Mouse (Mus musculus): ENCODE data around the gene Acsl1. TPM values are rescaled to one million over a fixed set of nuclear protein-coding genes. Genes with fewer than 3 reads are reported as not detected.

Acsl1 gene
- polyA plus RNA-seq, 1 experiment from 2014 or later: 48.3 TPM

- Histone ChIP-seq H3K4me3 (ENCODE audit: low read length) (no peak overlapping the region), H3K9ac (ENCODE audit: low read depth, low read length) (no peak overlapping the region), H3K4me2 (ENCODE audit: low read depth, low read length) (no peak overlapping the region), H3K27ac (ENCODE audit: low read length) (no peak overlapping the region), H3K4me1 (ENCODE audit: control insufficient read depth, insufficient read depth, low read length) (no peaks in the 10 kb centered on the region), H3K36me3 (ENCODE audit: control insufficient read depth, insufficient read depth, low read length) (peaks cover 3% of the 10 kb centered on the region; the same call in 1 of the 2 replicates), H3K27me3 (replicated peaks; ENCODE audit: control insufficient read depth, insufficient read depth, low read length) (no peaks in the 10 kb centered on the region), H3K9me3 (ENCODE audit: control insufficient read depth, low read length) (no peaks in the 10 kb centered on the region)
- no peak for ATAC-seq
- WGBS: 81% methylated on average over 9 of the region's 9 CpGs
Observed at GRCm38 (mm10) chr8:46511336-46511735, 40.5 kb downstream of the Acsl1 start.

GRCm38 (mm10) chr8:46512538-46512937 lies 41.7 kb downstream of the Acsl1 start:
- peak; percentile 40; the same call in 1 of the 2 replicates for ATAC-seq
- H3K36me3 ChIP-seq (ENCODE audit: control insufficient read depth, insufficient read depth, low read length): peaks cover 3% of the 10 kb centered on the region; the same call in 1 of the 2 replicates
- no peak overlapping the region for H3K27ac ChIP-seq (ENCODE audit: low read length)
- H3K4me1 ChIP-seq (ENCODE audit: control insufficient read depth, insufficient read depth, low read length): no peaks in the 10 kb centered on the region
- no peak overlapping the region for H3K9ac ChIP-seq (ENCODE audit: low read depth, low read length)
- H3K4me3 ChIP-seq (ENCODE audit: low read length): no peak overlapping the region
- WGBS: 43% methylated on average over 8 of the region's 8 CpGs
- H3K27me3 ChIP-seq (replicated peaks; ENCODE audit: control insufficient read depth, insufficient read depth, low read length): no peaks in the 10 kb centered on the region
- H3K9me3 ChIP-seq (ENCODE audit: control insufficient read depth, low read length): no peaks in the 10 kb centered on the region
- no peak overlapping the region for H3K4me2 ChIP-seq (ENCODE audit: low read depth, low read length)

- H3K4me3 ChIP-seq (ENCODE audit: low read length): no peak overlapping the region
- ATAC-seq: 0 out of 2 replicates have a peak, but pooled peaks have one; percentile 38
- no peaks in the 10 kb centered on the region for H3K27me3 ChIP-seq (replicated peaks; ENCODE audit: control insufficient read depth, insufficient read depth, low read length)
- no peak overlapping the region for H3K27ac ChIP-seq (ENCODE audit: low read length)
- 67% methylated on average over 1 of the region's 1 CpGs for WGBS
- no peak overlapping the region for H3K4me2 ChIP-seq (ENCODE audit: low read depth, low read length)
- H3K4me1 ChIP-seq (ENCODE audit: control insufficient read depth, insufficient read depth, low read length): no peaks in the 10 kb centered on the region
- H3K9ac ChIP-seq (ENCODE audit: low read depth, low read length): no peak overlapping the region
- H3K36me3 ChIP-seq (ENCODE audit: control insufficient read depth, insufficient read depth, low read length): peaks cover 3% of the 10 kb centered on the region; the same call in 1 of the 2 replicates
- no peaks in the 10 kb centered on the region for H3K9me3 ChIP-seq (ENCODE audit: control insufficient read depth, low read length)
Observed at GRCm38 (mm10) chr8:46514027-46514426, 43.2 kb downstream of the Acsl1 start.

- Histone ChIP-seq H3K4me1 (ENCODE audit: control insufficient read depth, insufficient read depth, low read length) (no peaks in the 10 kb centered on the region), H3K4me3 (ENCODE audit: low read length) (no peak overlapping the region), H3K9me3 (ENCODE audit: control insufficient read depth, low read length) (no peaks in the 10 kb centered on the region), H3K9ac (ENCODE audit: low read depth, low read length) (no peak overlapping the region), H3K27me3 (replicated peaks; ENCODE audit: control insufficient read depth, insufficient read depth, low read length) (no peaks in the 10 kb centered on the region), H3K4me2 (ENCODE audit: low read depth, low read length) (no peak overlapping the region), H3K36me3 (ENCODE audit: control insufficient read depth, insufficient read depth, low read length) (peaks cover 2% of the 10 kb centered on the region; the same call in 1 of the 2 replicates), H3K27ac (ENCODE audit: low read length) (no peak overlapping the region)
- 81% methylated on average over 6 of the region's 6 CpGs for WGBS
- ATAC-seq: no peak
Observed at GRCm38 (mm10) chr8:46520667-46521066, 49.8 kb downstream of the Acsl1 start.

- Histone ChIP-seq H3K4me1 (ENCODE audit: control insufficient read depth, insufficient read depth, low read length) (no peaks in the 10 kb centered on the region), H3K4me2 (ENCODE audit: low read depth, low read length) (no peak overlapping the region), H3K27me3 (replicated peaks; ENCODE audit: control insufficient read depth, insufficient read depth, low read length) (no peaks in the 10 kb centered on the region), H3K27ac (ENCODE audit: low read length) (no peak overlapping the region), H3K9ac (ENCODE audit: low read depth, low read length) (no peak overlapping the region), H3K9me3 (ENCODE audit: control insufficient read depth, low read length) (no peaks in the 10 kb centered on the region), H3K4me3 (ENCODE audit: low read length) (no peak overlapping the region), H3K36me3 (ENCODE audit: control insufficient read depth, insufficient read depth, low read length) (peaks cover 6% of the 10 kb centered on the region)
- ATAC-seq: no peak
- 79% methylated on average over 8 of the region's 8 CpGs for WGBS
Observed at GRCm38 (mm10) chr8:46526098-46526497, 55.3 kb downstream of the Acsl1 start.

GRCm38 (mm10) chr8:46526821-46527220 lies 56.0 kb downstream of the Acsl1 start:
- H3K4me1 ChIP-seq (ENCODE audit: control insufficient read depth, insufficient read depth, low read length): no peaks in the 10 kb centered on the region
- H3K27ac ChIP-seq (ENCODE audit: low read length): no peak overlapping the region
- no peak overlapping the region for H3K4me2 ChIP-seq (ENCODE audit: low read depth, low read length)
- H3K9ac ChIP-seq (ENCODE audit: low read depth, low read length): no peak overlapping the region
- H3K36me3 ChIP-seq (ENCODE audit: control insufficient read depth, insufficient read depth, low read length): peaks cover 7% of the 10 kb centered on the region
- H3K4me3 ChIP-seq (ENCODE audit: low read length): no peak overlapping the region
- no peaks in the 10 kb centered on the region for H3K9me3 ChIP-seq (ENCODE audit: control insufficient read depth, low read length)
- H3K27me3 ChIP-seq (replicated peaks; ENCODE audit: control insufficient read depth, insufficient read depth, low read length): no peaks in the 10 kb centered on the region
- WGBS: 59% methylated on average over 10 of the region's 10 CpGs
- peak; percentile 36; the same call in 1 of the 2 replicates for ATAC-seq

- no peak overlapping the region for H3K4me2 ChIP-seq (ENCODE audit: low read depth, low read length)
- no peaks in the 10 kb centered on the region for H3K9me3 ChIP-seq (ENCODE audit: control insufficient read depth, low read length)
- peaks cover 7% of the 10 kb centered on the region for H3K36me3 ChIP-seq (ENCODE audit: control insufficient read depth, insufficient read depth, low read length)
- H3K27ac ChIP-seq (ENCODE audit: low read length): no peak overlapping the region
- 71% methylated on average over 4 of the region's 4 CpGs for WGBS
- H3K27me3 ChIP-seq (replicated peaks; ENCODE audit: control insufficient read depth, insufficient read depth, low read length): no peaks in the 10 kb centered on the region
- no peak overlapping the region for H3K9ac ChIP-seq (ENCODE audit: low read depth, low read length)
- no peak overlapping the region for H3K4me3 ChIP-seq (ENCODE audit: low read length)
- ATAC-seq: no peak
- no peaks in the 10 kb centered on the region for H3K4me1 ChIP-seq (ENCODE audit: control insufficient read depth, insufficient read depth, low read length)
Observed at GRCm38 (mm10) chr8:46529508-46529907, 58.7 kb downstream of the Acsl1 start.

- ATAC-seq: no peak
- no peak overlapping the region for H3K27ac ChIP-seq (ENCODE audit: low read length)
- WGBS: 40% methylated on average over 4 of the region's 4 CpGs
- no peak overlapping the region for H3K4me3 ChIP-seq (ENCODE audit: low read length)
- H3K9ac ChIP-seq (ENCODE audit: low read depth, low read length): no peak overlapping the region
- H3K4me2 ChIP-seq (ENCODE audit: low read depth, low read length): no peak overlapping the region
- no peaks in the 10 kb centered on the region for H3K4me1 ChIP-seq (ENCODE audit: control insufficient read depth, insufficient read depth, low read length)
- H3K27me3 ChIP-seq (replicated peaks; ENCODE audit: control insufficient read depth, insufficient read depth, low read length): no peaks in the 10 kb centered on the region
- peaks cover 5% of the 10 kb centered on the region; the same call in 1 of the 2 replicates for H3K36me3 ChIP-seq (ENCODE audit: control insufficient read depth, insufficient read depth, low read length)
- H3K9me3 ChIP-seq (ENCODE audit: control insufficient read depth, low read length): no peaks in the 10 kb centered on the region
Observed at GRCm38 (mm10) chr8:46530541-46530940, 59.7 kb downstream of the Acsl1 start.

- no peak overlapping the region for H3K9ac ChIP-seq (ENCODE audit: low read depth, low read length)
- H3K4me1 ChIP-seq (ENCODE audit: control insufficient read depth, insufficient read depth, low read length): no peaks in the 10 kb centered on the region
- no peaks in the 10 kb centered on the region for H3K27me3 ChIP-seq (replicated peaks; ENCODE audit: control insufficient read depth, insufficient read depth, low read length)
- H3K4me2 ChIP-seq (ENCODE audit: low read depth, low read length): no peak overlapping the region
- WGBS: 86% methylated on average over 7 of the region's 7 CpGs
- no peak overlapping the region for H3K4me3 ChIP-seq (ENCODE audit: low read length)
- H3K9me3 ChIP-seq (ENCODE audit: control insufficient read depth, low read length): no peaks in the 10 kb centered on the region
- no peak for ATAC-seq
- H3K27ac ChIP-seq (ENCODE audit: low read length): no peak overlapping the region
- peaks cover 5% of the 10 kb centered on the region; the same call in 1 of the 2 replicates for H3K36me3 ChIP-seq (ENCODE audit: control insufficient read depth, insufficient read depth, low read length)
Observed at GRCm38 (mm10) chr8:46533926-46534325, 63.1 kb downstream of the Acsl1 start.

GRCm38 (mm10) chr8:46539701-46540100 lies 68.9 kb downstream of the Acsl1 start:
- ATAC-seq: peak; percentile 60

More at GRCm38 (mm10) chr8:46539701-46540100, 68.9 kb downstream of the Acsl1 start:
- H3K4me3 ChIP-seq (ENCODE audit: low read length): no peak overlapping the region
- H3K27ac ChIP-seq (ENCODE audit: low read length): no peak overlapping the region
- no peaks in the 10 kb centered on the region for H3K9me3 ChIP-seq (ENCODE audit: control insufficient read depth, low read length)
- 53% methylated on average over 5 of the region's 5 CpGs for WGBS
- no peak overlapping the region for H3K4me2 ChIP-seq (ENCODE audit: low read depth, low read length)
- no peak overlapping the region for H3K9ac ChIP-seq (ENCODE audit: low read depth, low read length)
- no peaks in the 10 kb centered on the region for H3K27me3 ChIP-seq (replicated peaks; ENCODE audit: control insufficient read depth, insufficient read depth, low read length)
- H3K4me1 ChIP-seq (ENCODE audit: control insufficient read depth, insufficient read depth, low read length): peaks cover 9% of the 10 kb centered on the region; the same call in 1 of the 2 replicates
- H3K36me3 ChIP-seq (ENCODE audit: control insufficient read depth, insufficient read depth, low read length): no peaks in the 10 kb centered on the region
